Mouse (Mus musculus) heart, embryonic 15.5 days (tissue): ENCODE results near the gene Clybl. TPM values are rescaled to one million over a fixed set of nuclear protein-coding genes. Genes with fewer than 3 reads are reported as not detected.

Experiments used
- ATAC-seq: fragments of 200-750 bp; cut with Nextera tagmentation; replicated peaks from 2 replicates; pipeline ENCODE4 v1.8.0; 2017; ENCODE audit warnings: low read depth, moderate TSS enrichment; ENCODE audit not compliant: insufficient number of reproducible peaks, insufficient read depth, low FRiP score
- H3K27ac ChIP-seq: fragments of 300-500 bp; sonication (generic); 2 replicates; pipeline ENCODE4 v1.5.1; 2015; ENCODE audit warnings: mild to moderate bottlenecking, inconsistent platforms
- H3K27me3 ChIP-seq: fragments of 300-500 bp; sonication (generic); 2 replicates; pipeline ENCODE4 v1.6.1; 2015; ENCODE audit warnings: inconsistent platforms
- H3K36me3 ChIP-seq: fragments of 300-500 bp; sonication (generic); 2 replicates; pipeline ENCODE4 v1.6.1; 2015; ENCODE audit warnings: mild to moderate bottlenecking, inconsistent platforms
- H3K4me1 ChIP-seq: fragments of 300-500 bp; sonication (generic); replicated peaks from 2 replicates; pipeline ENCODE4 v1.6.1; 2015; ENCODE audit warnings: inconsistent platforms
- H3K4me2 ChIP-seq: fragments of 300-500 bp; sonication (generic); 2 replicates; pipeline ENCODE4 v1.6.1; 2015; ENCODE audit warnings: inconsistent platforms, mild to moderate bottlenecking, moderate library complexity
- H3K4me3 ChIP-seq: fragments of 300-500 bp; sonication (generic); 2 replicates; pipeline ENCODE4 v1.5.1; 2015; ENCODE audit warnings: mild to moderate bottlenecking, inconsistent platforms
- H3K9ac ChIP-seq: fragments of 300-500 bp; sonication (generic); 2 replicates; pipeline ENCODE4 v1.6.1; 2015; ENCODE audit warnings: mild to moderate bottlenecking, inconsistent platforms
- H3K9me3 ChIP-seq: fragments of 300-500 bp; sonication (generic); replicated peaks from 2 replicates; pipeline ENCODE4 v1.6.1; 2016; ENCODE audit warnings: inconsistent platforms
- WGBS: fragments of 180-500 bp; shearing (Covaris S2); methylation state at CpG from one replicate; pipeline ENCODE4 v1.1.7; 2015; ENCODE audit warnings: mixed read lengths; 5-methylcytosine and 5-hydroxymethylcytosine counted together
- polyA plus RNA-seq: library from polyadenylated mRNA; unstranded; fragments of >200 nt; fragmentation: Nextera tagmentation; extraction: Ambion mirVana; gene quantifications from 2 replicates; pipeline ENCODE4 v1.2.1, GENCODE M21; 2015

Gene Clybl
- polyA plus RNA-seq, 1 experiment from 2014 or later, result 87.2 TPM

DNA sequence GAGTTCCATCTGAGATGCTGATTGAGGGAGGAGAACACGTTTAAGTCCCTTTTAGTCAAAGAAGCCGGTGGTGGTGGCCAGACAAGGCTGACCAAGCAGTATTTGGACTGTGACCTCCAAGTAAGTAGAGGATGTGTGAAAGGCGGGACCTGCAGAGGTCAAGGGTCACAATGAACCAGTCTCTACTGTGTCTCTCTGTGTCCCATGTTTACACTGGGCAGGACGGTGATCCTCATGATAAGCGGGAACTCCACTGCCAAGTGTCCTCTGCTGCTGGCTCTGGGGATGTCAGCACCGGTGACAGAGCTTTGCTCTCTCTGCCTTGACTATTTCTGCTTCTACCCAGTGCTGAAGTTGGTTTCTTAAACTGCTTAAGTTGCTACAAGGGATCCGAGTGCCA, 10.5 kb upstream of the Clybl start:
- ATAC-seq, result no peak
- Histone ChIP-seq H3K27me3 (no peaks in the 10 kb centered on the region), H3K4me3 (no peak overlapping the region), H3K4me1 (no peaks in the 10 kb centered on the region), H3K4me2 (no peak overlapping the region), H3K9me3 (no peaks in the 10 kb centered on the region), H3K27ac (no peak overlapping the region), H3K9ac (no peak overlapping the region), H3K36me3 (no peaks in the 10 kb centered on the region)
- 70% methylated on average over 7 of the region's 7 CpGs for WGBS

DNA sequence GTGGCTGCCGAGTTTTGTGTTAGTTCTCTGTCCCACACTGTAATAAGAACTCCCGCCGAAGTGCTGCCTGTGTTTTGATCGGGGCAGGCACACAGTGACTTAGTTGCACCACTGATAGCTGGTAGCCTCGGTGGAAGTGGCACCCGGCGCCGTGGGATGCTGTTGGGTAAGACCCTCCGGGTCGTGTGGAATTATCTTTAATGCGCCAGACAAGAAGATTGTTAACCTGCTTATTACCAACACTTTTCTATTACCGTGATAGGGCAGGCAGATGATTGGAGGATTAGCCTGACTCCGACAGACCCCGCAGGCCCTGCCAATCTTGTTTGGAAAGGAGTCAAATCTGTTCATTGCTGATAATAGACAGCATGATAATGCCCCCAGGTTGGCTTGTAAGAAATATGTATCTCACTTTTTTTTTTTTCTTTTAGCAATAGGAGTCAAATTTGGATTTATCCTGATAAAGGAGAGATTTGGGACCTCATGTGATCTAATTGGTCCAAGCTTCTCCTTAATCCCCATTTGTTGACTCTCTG, 5.2 kb upstream of the Clybl start:
- 75% methylated on average over 14 of the region's 14 CpGs for WGBS

DNA sequence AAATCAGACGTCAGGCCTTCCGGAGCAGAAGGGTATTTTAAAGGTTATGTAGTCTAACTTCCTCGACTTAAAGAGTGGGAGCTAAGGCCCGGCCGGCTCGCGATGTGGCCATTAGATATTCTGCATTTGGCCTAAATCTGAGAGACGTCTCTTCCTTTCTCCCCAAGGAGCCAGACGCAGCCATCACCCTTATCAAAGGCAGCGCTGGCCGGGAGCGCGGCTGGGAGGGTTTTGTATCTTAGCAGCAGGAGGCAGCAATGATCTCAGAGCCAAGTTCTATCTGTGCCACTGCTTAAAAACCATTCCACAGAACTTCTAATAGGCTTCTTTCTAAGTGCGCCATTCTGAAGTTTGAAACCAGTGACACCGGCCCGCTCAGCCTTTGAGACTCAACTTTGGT, 2.2 kb upstream of the Clybl start:
- WGBS, result 45% methylated on average over 16 of the region's 16 CpGs
- H3K4me2 ChIP-seq, result no peak overlapping the region
- H3K9me3 ChIP-seq, result no peaks in the 10 kb centered on the region
- peaks cover 24% of the 10 kb centered on the region for H3K4me1 ChIP-seq
- no peak overlapping the region for H3K9ac ChIP-seq
- H3K27ac ChIP-seq, result no peak overlapping the region
- H3K4me3 ChIP-seq, result no peak overlapping the region
- H3K27me3 ChIP-seq, result no peaks in the 10 kb centered on the region
- ATAC-seq, result no peak
- no peaks in the 10 kb centered on the region for H3K36me3 ChIP-seq

More for the DNA sequence above, 5.2 kb upstream of the Clybl start:
- no peak for ATAC-seq
- H3K4me1 ChIP-seq, result peaks cover 12% of the 10 kb centered on the region
- no peak overlapping the region for H3K4me2 ChIP-seq
- no peaks in the 10 kb centered on the region for H3K36me3 ChIP-seq
- H3K4me3 ChIP-seq, result no peak overlapping the region
- H3K27ac ChIP-seq, result no peak overlapping the region
- no peak overlapping the region for H3K9ac ChIP-seq
- no peaks in the 10 kb centered on the region for H3K27me3 ChIP-seq
- H3K9me3 ChIP-seq, result no peaks in the 10 kb centered on the region

DNA sequence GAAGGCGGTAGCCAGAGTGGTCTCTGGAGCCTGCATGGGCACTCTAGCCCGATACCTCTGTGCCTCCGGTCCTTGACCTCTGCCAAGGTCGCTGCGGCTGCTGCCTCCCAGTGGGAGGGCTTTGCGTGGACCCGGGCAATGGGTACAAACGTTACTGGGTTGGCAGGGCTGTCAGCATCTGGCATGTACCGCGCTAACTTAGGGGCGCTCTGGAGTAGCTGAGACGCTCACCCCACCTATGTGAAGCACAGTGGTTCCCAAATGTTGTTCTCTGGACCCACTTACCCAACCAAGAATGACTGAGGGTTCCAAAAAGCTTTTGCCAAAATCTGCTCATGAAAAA, 282 bp downstream of the Clybl start:
- Histone ChIP-seq H3K27ac (peak overlapping the region; percentile 71), H3K36me3 (no peaks in the 10 kb centered on the region), H3K9ac (peak overlapping the region; percentile 75), H3K4me1 (peaks cover 24% of the 10 kb centered on the region), H3K4me3 (peak overlapping the region; percentile 80), H3K4me2 (peak overlapping the region; percentile 83), H3K27me3 (no peaks in the 10 kb centered on the region), H3K9me3 (no peaks in the 10 kb centered on the region)
- peak; percentile 27; the same call in 1 of the 2 replicates for ATAC-seq
- WGBS, result 1% methylated on average over 12 of the region's 12 CpGs

DNA sequence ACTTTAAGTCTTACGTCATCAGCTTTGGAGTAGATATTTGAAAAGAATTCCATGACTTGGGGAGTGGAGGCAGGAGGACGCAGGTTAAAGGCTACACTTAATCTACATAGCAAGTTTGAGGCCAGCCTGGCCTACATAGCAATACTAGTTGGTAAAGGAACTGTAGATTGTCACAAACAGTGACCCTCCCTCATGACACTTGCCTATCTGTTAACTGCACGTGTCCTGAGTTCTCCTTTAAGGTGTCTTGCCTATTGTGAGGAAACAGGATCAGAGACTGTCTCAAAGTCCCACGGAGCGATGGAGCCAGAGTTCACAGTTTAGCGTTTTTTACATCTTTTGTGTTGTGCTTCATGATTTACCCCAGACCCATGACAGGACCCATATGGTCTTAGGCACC, 716 bp downstream of the Clybl start:
- Histone ChIP-seq H3K27ac (no peak overlapping the region), H3K4me1 (peaks cover 24% of the 10 kb centered on the region), H3K36me3 (no peaks in the 10 kb centered on the region), H3K4me2 (peak overlapping the region; percentile 83), H3K4me3 (peak overlapping the region; percentile 80), H3K9ac (no peak overlapping the region), H3K9me3 (no peaks in the 10 kb centered on the region), H3K27me3 (no peaks in the 10 kb centered on the region)
- no peak for ATAC-seq
- 71% methylated on average over 6 of the region's 6 CpGs for WGBS

DNA sequence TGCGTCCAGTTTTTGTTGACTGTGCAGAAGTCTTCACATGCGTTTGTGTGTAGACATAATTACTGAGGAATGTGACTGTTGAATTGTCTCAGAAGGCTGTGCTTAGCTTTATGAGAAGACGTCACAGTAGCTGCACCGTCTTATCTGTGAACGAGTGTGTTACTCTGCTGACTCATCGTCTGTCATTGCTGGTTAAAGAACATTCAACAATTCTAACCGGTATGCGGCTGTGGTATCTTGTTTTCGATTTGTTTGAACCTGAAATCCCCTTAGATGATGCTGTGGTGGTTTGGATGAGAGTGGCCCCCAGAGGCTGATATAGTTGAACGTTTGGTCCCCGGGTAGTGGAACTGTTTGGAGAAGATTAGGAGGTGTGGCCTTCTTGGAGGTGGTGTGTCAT, 2.5 kb downstream of the Clybl start:
- H3K27me3 ChIP-seq, result no peaks in the 10 kb centered on the region
- no peak overlapping the region for H3K4me3 ChIP-seq
- H3K36me3 ChIP-seq, result no peaks in the 10 kb centered on the region
- H3K4me2 ChIP-seq, result no peak overlapping the region
- WGBS, result 46% methylated on average over 11 of the region's 11 CpGs
- no peaks in the 10 kb centered on the region for H3K9me3 ChIP-seq
- H3K27ac ChIP-seq, result no peak overlapping the region
- peaks cover 24% of the 10 kb centered on the region for H3K4me1 ChIP-seq
- ATAC-seq, result no peak
- H3K9ac ChIP-seq, result no peak overlapping the region

DNA sequence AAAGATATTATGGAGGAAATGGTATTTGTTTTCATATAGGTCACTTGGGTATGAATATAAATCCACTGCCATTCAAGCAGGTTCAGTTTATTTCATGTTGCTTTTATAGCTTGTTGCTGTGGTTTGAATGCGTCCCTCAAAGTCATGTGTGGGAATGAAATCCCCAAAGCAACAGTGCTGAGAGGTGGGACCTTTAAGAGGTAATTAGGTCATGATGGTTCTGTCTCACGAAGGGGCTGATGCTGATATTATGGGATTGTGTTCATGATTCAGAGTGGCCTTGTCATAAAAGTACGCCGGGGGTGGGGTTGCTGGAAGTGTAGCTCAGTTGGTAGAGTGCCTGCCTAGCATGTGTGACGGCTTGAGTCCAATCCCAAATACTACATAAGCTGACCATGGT, 6.7 kb downstream of the Clybl start:
- Histone ChIP-seq H3K4me2 (no peak overlapping the region), H3K4me1 (0 out of 2 replicates have a peak, but pooled peaks cover 2% of the 10 kb centered on the region), H3K27me3 (no peaks in the 10 kb centered on the region), H3K36me3 (no peaks in the 10 kb centered on the region), H3K4me3 (no peak overlapping the region), H3K9ac (no peak overlapping the region), H3K9me3 (no peaks in the 10 kb centered on the region), H3K27ac (no peak overlapping the region)
- 91% methylated on average over 5 of the region's 5 CpGs for WGBS
- no peak for ATAC-seq

DNA sequence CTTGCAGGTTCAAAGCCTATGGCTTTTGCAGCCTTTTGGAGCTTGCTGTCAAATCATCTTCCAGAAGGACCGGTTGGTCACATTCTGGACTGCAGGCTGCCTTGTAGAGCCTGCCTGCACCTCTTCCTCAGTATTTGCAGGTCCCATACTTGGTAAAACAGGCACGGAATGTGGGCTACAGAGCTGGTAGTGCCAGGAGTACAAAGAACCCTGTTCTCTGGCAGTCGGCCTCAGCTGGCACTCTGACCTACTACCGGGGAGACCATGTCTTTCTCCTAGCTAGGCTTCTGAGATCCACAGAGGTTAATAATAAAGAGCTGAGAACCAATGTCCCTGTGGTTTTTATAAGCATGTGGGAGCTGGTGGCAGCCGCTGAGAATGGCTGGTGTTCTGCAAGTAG, 8.4 kb downstream of the Clybl start:
- Histone ChIP-seq H3K4me3 (no peak overlapping the region), H3K4me1 (no peaks in the 10 kb centered on the region), H3K27ac (no peak overlapping the region), H3K9me3 (no peaks in the 10 kb centered on the region), H3K9ac (no peak overlapping the region), H3K36me3 (no peaks in the 10 kb centered on the region), H3K27me3 (no peaks in the 10 kb centered on the region), H3K4me2 (no peak overlapping the region)
- ATAC-seq, result no peak
- WGBS, result 84% methylated on average over 5 of the region's 5 CpGs

DNA sequence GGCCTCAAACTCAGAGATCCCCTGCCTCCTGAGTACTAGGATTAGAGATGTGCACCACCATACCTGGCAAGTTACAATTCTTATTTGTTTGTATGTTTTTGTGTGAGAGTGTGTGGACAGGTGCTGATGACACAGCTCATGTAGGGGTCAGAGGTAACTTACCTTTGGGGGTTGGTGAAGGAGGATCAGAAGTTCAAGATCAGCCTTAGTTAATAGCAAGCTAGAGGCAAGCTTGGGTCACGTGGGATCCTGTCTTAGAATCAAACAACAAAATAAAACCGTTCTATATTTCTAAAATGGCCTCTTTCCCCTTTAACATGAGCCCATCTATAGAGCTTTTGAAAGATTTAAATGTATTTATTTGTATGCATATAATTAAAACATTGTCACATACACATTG, 9.0 kb downstream of the Clybl start:
- Histone ChIP-seq H3K4me1 (no peaks in the 10 kb centered on the region), H3K4me3 (no peak overlapping the region), H3K9me3 (no peaks in the 10 kb centered on the region), H3K27ac (no peak overlapping the region), H3K9ac (no peak overlapping the region), H3K36me3 (no peaks in the 10 kb centered on the region), H3K4me2 (no peak overlapping the region), H3K27me3 (no peaks in the 10 kb centered on the region)
- no peak for ATAC-seq
- WGBS, result 26% methylated on average over 2 of the region's 2 CpGs

DNA sequence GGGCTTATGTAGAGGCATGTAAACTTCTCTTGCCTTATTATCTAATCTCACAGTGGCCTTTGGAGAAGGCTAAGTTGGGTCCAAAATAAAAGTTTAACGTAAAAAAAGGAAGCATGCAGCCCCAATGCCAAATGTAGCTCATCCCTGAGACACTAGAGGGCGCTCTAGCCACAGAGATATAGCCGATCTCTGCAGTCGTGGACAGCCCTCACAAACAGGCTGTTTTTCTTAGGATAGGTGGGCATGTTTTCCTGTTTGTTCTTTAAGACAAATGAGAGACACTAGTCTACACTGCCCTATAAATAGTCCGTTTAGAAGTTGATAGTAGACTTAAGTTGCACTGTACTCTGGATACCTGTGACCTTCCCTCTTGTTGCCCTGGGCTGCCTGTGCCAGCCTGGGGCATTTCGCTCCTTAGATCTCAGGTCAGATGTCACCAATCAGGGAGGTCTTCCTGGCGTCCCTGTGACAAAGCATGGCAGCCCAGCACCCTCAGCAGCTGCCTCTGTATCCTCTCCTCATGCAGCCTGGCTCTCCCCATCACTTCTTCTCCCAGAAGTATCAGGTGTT, 9.5 kb downstream of the Clybl start:
- H3K9ac ChIP-seq, result no peak overlapping the region
- H3K9me3 ChIP-seq, result no peaks in the 10 kb centered on the region
- no peak overlapping the region for H3K27ac ChIP-seq
- no peaks in the 10 kb centered on the region for H3K36me3 ChIP-seq
- H3K4me3 ChIP-seq, result no peak overlapping the region
- peak; percentile 58; the same call in 1 of the 2 replicates for ATAC-seq
- WGBS, result 14% methylated on average over 7 of the region's 7 CpGs
- no peaks in the 10 kb centered on the region for H3K4me1 ChIP-seq
- H3K4me2 ChIP-seq, result no peak overlapping the region
- no peaks in the 10 kb centered on the region for H3K27me3 ChIP-seq

DNA sequence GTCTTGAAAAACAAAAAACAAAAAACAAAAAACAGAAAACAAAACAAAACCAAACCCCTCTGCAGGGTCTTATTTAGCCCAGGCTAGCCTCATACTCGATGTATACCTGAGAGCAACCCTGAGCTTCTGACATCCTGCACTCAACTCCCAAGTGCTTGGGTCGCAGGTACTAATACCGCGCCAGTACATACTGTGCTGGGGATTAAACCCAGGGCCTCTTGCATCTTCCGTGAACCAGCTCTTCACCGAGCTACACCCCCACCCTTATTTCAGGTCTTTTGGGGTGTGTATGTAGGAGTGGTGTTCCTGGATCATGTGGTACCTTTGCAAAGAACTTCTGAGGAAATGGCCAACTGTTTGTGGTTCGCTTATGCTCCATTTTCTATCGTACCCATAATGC, 13.1 kb downstream of the Clybl start:
- ATAC-seq, result no peak
- Histone ChIP-seq H3K27me3 (no peaks in the 10 kb centered on the region), H3K27ac (no peak overlapping the region), H3K4me2 (no peak overlapping the region), H3K9ac (no peak overlapping the region), H3K4me1 (no peaks in the 10 kb centered on the region), H3K36me3 (no peaks in the 10 kb centered on the region), H3K4me3 (no peak overlapping the region), H3K9me3 (no peaks in the 10 kb centered on the region)
- 96% methylated on average over 8 of the region's 8 CpGs for WGBS

DNA sequence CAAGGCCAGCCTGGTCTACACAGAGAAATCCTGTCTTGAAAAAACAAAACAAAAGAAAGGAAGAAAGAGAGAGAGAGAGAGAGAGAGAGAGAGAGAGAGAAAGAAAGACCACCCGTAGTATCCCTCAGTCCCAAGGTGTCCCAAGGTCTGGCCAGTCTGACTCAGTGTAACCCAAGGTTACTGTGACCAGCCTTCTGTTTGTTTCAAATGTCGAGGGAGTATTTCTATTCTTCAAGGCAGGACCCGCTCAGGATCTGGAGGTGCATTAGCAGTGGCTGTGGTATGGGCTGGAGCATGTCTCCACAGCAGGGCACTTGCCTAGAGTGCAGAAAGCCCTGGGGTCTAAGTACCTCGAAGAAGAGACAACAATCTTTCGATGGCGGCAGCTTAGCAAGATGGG, 15.3 kb downstream of the Clybl start:
- Histone ChIP-seq H3K9me3 (no peaks in the 10 kb centered on the region), H3K9ac (no peak overlapping the region), H3K27me3 (no peaks in the 10 kb centered on the region), H3K4me3 (no peak overlapping the region), H3K36me3 (no peaks in the 10 kb centered on the region), H3K4me2 (no peak overlapping the region), H3K27ac (no peak overlapping the region), H3K4me1 (no peaks in the 10 kb centered on the region)
- no peak for ATAC-seq
- WGBS, result 75% methylated on average over 6 of the region's 6 CpGs
